In the genomic region with DNA sequence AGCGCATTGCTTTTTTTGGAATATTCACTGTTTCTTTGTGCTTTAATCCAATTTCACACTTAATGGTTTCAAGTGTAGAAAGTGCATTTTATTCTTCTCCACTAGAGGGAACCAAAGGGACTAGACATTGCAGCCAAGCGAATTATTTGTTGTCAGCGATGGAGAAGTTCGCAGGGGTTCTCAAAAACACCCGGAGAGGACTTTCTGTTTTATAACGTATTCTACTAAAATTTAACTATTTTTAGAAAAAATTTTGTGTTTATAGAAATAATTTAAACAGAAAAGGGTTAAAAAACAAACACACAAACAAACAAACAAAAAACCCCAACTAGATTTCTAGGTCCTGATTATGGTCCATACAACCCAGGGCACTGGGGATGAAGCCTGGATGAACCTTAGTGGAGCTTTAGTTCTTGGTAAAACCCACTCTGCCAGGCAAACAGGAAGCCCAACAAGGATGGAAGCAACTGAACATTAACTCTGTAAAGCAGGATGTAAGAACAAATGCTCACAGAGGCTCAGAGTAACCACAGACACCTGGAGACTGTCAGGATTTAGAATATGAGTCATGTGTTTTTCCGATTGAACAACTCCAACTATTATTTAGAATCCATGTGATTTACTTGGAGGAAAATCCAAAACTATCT, we compare ENCODE assay signal across 9 mouse cellular contexts.
A peak's percentile ranks its signal among the peaks of the same experiment; 100 is the strongest.
DNase-seq lines count a peak whose midpoint lies in the region; ATAC-seq and TF ChIP-seq lines count a peak whose summit lies in the region.
"Had no signal": no experiment of that assay in that cellular context is flagged by ENCODE, and none has a peak within 500 bp of the region (broad histone marks: within the 10 kb centered on the region; RNA-seq: fewer than 3 reads in every experiment).

No protein-coding gene starts in this region.

- 0 out of 2 replicates have a peak, but pooled peaks have one; percentile 60 for ATAC-seq in midbrain, embryonic 14.5 days (ENCODE audit: low FRiP score, low TSS enrichment)
- no peak for ATAC-seq in neural tube, embryonic 15.5 days (ENCODE audit: low FRiP score)

- 0 out of 2 replicates have a peak, but pooled peaks have one; percentile 13 for TF ChIP-seq CTCF in kidney, adult 2 months (conservative IDR thresholded peaks at IDR 0.05; ENCODE audit: insufficient read depth, insufficient read length, low read depth, low read length)

- H3K4me3 ChIP-seq in kidney, adult 2 months (ENCODE audit: insufficient read depth, low read depth, low read length) = no peak overlapping the region
- H3K4me3 ChIP-seq in midbrain, embryonic 14.5 days (replicated peaks; ENCODE audit: low read depth, low read length) = no peak overlapping the region
- no peak overlapping the region for H3K4me3 ChIP-seq in neural tube, embryonic 15.5 days (replicated peaks)
- H3K4me3 ChIP-seq: erythroblast, embryonic 14.5 days had no signal

- peak overlapping the region; percentile 34 for H3K4me2 ChIP-seq in midbrain, embryonic 14.5 days (ENCODE audit: low read length)
- H3K4me2 ChIP-seq in neural tube, embryonic 15.5 days = no peak overlapping the region

- no peaks in the 10 kb centered on the region for H3K9me3 ChIP-seq in midbrain, embryonic 14.5 days (ENCODE audit: control insufficient read depth, low read length)
- H3K9me3 ChIP-seq in neural tube, embryonic 15.5 days (replicated peaks) = no peaks in the 10 kb centered on the region

- DNase-seq in kidney, adult 2 months = peak; percentile 44
- DNase-seq in kidney, adult 8-10 months = no peak
- DNase-seq in MEL-GATA-1-ER (ENCODE audit: extremely low read depth, low read depth) = peak; percentile 33
- DNase-seq in embryo, embryonic 10.5 days (ENCODE audit: low spot score) = peak; percentile 73
- DNase-seq in midbrain, embryonic 14.5 days = peak; percentile 89
- DNase-seq in urinary bladder, postnatal 36 days (ENCODE audit: low spot score in 2 of 2) = no peak
- no peak for DNase-seq in testis, postnatal 14 days (ENCODE audit: low spot score)

- H3K4me1 ChIP-seq in kidney, adult 2 months (ENCODE audit: control insufficient read depth, insufficient read depth, low read length) = no peaks in the 10 kb centered on the region
- no peaks in the 10 kb centered on the region for H3K4me1 ChIP-seq in midbrain, embryonic 14.5 days (ENCODE audit: control insufficient read depth, insufficient read depth, low read length)
- H3K4me1 ChIP-seq in neural tube, embryonic 15.5 days = no peaks in the 10 kb centered on the region

- 12% methylated on average over 7 of the region's 7 CpGs for WGBS in kidney, adult 2 months
- WGBS in midbrain, embryonic 14.5 days = 26% methylated on average over 7 of the region's 7 CpGs
- 35% methylated on average over 7 of the region's 7 CpGs for WGBS in neural tube, embryonic 15.5 days

- no peaks in the 10 kb centered on the region for H3K27me3 ChIP-seq in kidney, adult 2 months (replicated peaks; ENCODE audit: control insufficient read depth, insufficient read depth, low read length)
- no peaks in the 10 kb centered on the region for H3K27me3 ChIP-seq in midbrain, embryonic 14.5 days (ENCODE audit: control insufficient read depth, insufficient read depth, low read length)
- no peaks in the 10 kb centered on the region for H3K27me3 ChIP-seq in neural tube, embryonic 15.5 days (replicated peaks)

- no peak for TF ChIP-seq POLR2A in kidney, adult 2 months (IDR thresholded peaks at IDR 0.05; ENCODE audit: low read depth, low read length)

- H3K36me3 ChIP-seq in kidney, adult 2 months (ENCODE audit: control insufficient read depth, insufficient read depth, low read length) = no peaks in the 10 kb centered on the region
- no peaks in the 10 kb centered on the region for H3K36me3 ChIP-seq in midbrain, embryonic 14.5 days (ENCODE audit: control insufficient read depth, insufficient read depth, low read length)
- no peaks in the 10 kb centered on the region for H3K36me3 ChIP-seq in neural tube, embryonic 15.5 days

- no peak overlapping the region for H3K9ac ChIP-seq in midbrain, embryonic 14.5 days (replicated peaks; ENCODE audit: low read length)
- H3K9ac ChIP-seq in neural tube, embryonic 15.5 days (replicated peaks) = no peak overlapping the region

- no peak overlapping the region for H3K27ac ChIP-seq in kidney, adult 2 months (ENCODE audit: insufficient read depth, low read depth, low read length)
- no peak overlapping the region for H3K27ac ChIP-seq in midbrain, embryonic 14.5 days (replicated peaks; ENCODE audit: low read depth, low read length)
- H3K27ac ChIP-seq in neural tube, embryonic 15.5 days (replicated peaks) = no peak overlapping the region

Comparison
In these comparisons a context has a peak if more than half of its experiments do, and no peak if none do; other contexts are left out.
1. DNase-seq: peak in kidney, adult 2 months (single experiment), MEL-GATA-1-ER (single experiment), embryo, embryonic 10.5 days (single experiment) and midbrain, embryonic 14.5 days (single experiment); none in kidney, adult 8-10 months (0 of 2), urinary bladder, postnatal 36 days (0 of 2) and testis, postnatal 14 days (single experiment).